Mouse (Mus musculus) E14TG2a.4 (cell line): ENCODE measurements at regions not wholly inside any gene's neighbourhood (a gene's known extent, or its start where the extent isn't known, plus 50 kb on each side); places are given as distances from the start of the nearest gene placed in this dataset.

ENCODE experiments used
- H3K27me3 ChIP-seq: 2 replicates; pipeline ENCODE4 v1.6.1; 2014; ENCODE audit warnings: low read length, control low read depth; ENCODE audit not compliant: insufficient read depth
- H3K36me3 ChIP-seq: 2 replicates; pipeline ENCODE4 v1.6.1; 2014; ENCODE audit warnings: low read length, control low read depth; ENCODE audit not compliant: insufficient read depth
- H3K4me1 ChIP-seq: replicated peaks from 2 replicates; pipeline ENCODE4 v1.6.1; 2014; ENCODE audit warnings: low read depth, low read length, control low read depth
- H3K4me3 ChIP-seq: replicated peaks from 2 replicates; pipeline ENCODE4 v1.5.1; 2014; ENCODE audit warnings: mild to moderate bottlenecking, low read length
- H3K9me3 ChIP-seq: 2 replicates; pipeline ENCODE4 v1.6.1; 2014; ENCODE audit warnings: low read length, control low read depth
- CTCF ChIP-seq: conservative IDR thresholded peaks from 2 replicates; pipeline ENCODE4 v1.5.1; 2014; ENCODE audit warnings: low read length
- NANOG ChIP-seq: IDR thresholded peaks from 2 replicates; pipeline ENCODE4 v1.6.1; 2014; ENCODE audit warnings: borderline replicate concordance, low read length, mixed read lengths
- POU5F1 ChIP-seq: IDR thresholded peaks from 2 replicates; pipeline ENCODE4 v1.6.1; 2014; ENCODE audit warnings: low read length, borderline replicate concordance

DNA sequence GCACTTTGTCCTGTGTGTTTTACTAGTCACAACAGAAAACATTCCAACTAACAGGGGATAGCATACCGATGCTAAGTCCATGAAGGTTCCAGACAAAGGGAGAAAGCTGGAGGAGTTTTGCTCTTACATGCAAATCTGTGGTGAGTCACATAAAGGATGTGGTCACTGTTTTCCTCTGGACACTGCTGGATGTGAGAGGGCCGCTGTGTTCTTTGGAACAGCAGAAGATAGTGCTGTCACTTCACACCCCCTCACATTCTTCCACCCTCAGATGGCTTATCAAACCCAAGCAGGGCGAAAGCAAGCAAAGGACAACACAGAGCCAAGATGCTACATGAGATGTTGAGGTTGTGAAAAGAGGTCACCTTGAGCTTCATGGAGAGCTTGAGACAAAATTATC lies 139.8 kb upstream of the Rnd3 start:
- no peaks in the 10 kb centered on the region for H3K9me3 ChIP-seq
- no peaks in the 10 kb centered on the region for H3K4me1 ChIP-seq
- TF ChIP-seq NANOG (no peak), CTCF (no peak), POU5F1 (no peak)
- H3K27me3 ChIP-seq, result no peaks in the 10 kb centered on the region
- H3K4me3 ChIP-seq, result no peak overlapping the region
- H3K36me3 ChIP-seq, result no peaks in the 10 kb centered on the region

DNA sequence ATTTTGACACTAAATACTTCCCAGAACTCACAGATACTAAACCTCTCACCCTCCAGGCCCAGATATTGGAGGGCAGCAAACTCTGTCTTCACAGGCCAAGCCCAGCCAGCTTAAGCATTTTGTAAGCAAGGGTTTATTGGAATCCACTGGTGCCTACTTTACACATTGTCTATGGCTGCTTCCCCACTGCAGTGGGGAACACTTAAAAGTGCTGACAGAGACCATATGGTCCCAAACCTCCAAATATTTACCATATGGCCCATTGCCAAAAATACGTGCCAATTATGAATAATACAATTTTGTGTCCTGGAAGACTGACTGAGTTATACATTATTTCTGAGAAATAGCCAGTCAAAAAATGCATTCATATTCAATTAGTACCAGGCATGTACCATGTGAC lies 136.7 kb upstream of the Rnd3 start:
- H3K36me3 ChIP-seq, result no peaks in the 10 kb centered on the region
- no peaks in the 10 kb centered on the region for H3K9me3 ChIP-seq
- TF ChIP-seq NANOG, result no peak
- no peak for TF ChIP-seq CTCF

DNA sequence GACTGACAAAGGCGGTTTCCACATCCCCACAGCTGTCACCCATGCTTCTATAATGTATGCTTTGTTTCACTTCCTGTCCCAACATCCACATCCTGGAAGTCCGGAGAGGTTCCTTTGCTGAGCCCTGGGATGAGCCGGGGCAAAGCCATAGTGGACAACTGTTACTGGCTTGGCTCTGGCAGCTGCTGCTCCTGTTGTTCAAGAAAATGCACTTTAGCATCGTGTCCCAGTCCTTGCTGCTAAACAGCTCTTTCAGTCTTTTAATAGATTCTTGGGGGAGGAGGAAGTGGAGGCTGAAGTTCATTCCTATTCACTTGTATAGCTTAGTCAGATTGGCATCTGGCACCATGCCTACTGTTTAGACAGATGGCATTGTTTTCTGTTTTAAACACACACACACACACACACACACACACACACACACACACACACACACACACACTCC lies 135.9 kb upstream of the Rnd3 start:
- Histone ChIP-seq H3K27me3 (no peaks in the 10 kb centered on the region), H3K9me3 (no peaks in the 10 kb centered on the region), H3K4me1 (no peaks in the 10 kb centered on the region), H3K4me3 (no peak overlapping the region), H3K36me3 (no peaks in the 10 kb centered on the region)
- TF ChIP-seq NANOG, result no peak
- no peak for TF ChIP-seq CTCF
- no peak for TF ChIP-seq POU5F1

More for the DNA sequence above, 136.7 kb upstream of the Rnd3 start:
- no peaks in the 10 kb centered on the region for H3K27me3 ChIP-seq
- H3K4me1 ChIP-seq, result no peaks in the 10 kb centered on the region
- H3K4me3 ChIP-seq, result no peak overlapping the region

DNA sequence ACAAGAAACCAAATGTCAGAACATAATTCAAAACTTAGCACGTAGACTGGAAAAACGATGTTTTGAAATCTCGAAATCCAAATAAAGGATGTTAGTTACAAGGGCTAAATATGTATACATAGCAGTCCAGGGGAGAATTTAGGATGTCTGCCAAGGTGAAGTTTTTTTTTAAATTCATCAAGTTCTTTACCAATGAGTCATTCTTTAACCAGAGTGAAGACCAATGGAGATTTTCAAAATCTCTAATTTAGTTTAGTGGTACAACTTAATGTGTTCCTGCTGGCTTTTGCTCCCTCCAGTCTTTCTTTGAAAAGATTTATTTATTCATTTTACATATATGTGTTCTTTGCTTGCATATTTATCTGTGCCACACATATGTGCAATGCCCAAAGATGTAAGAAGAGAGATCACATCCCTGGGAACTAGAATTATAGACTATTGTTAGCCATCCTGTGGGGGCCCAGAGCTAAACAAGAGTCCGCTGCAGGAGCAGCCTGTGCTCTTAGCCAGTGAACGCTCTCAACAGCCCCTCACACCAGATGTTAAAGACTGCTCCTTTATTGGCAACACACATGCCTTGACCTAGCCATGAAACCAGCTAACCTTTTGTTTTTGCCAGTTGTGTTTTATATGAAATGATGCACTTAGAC lies 130.6 kb upstream of the Rnd3 start:
- Histone ChIP-seq H3K27me3 (no peaks in the 10 kb centered on the region), H3K9me3 (no peaks in the 10 kb centered on the region), H3K4me3 (no peak overlapping the region), H3K4me1 (no peaks in the 10 kb centered on the region), H3K36me3 (no peaks in the 10 kb centered on the region)
- TF ChIP-seq NANOG (no peak), CTCF (no peak)

DNA sequence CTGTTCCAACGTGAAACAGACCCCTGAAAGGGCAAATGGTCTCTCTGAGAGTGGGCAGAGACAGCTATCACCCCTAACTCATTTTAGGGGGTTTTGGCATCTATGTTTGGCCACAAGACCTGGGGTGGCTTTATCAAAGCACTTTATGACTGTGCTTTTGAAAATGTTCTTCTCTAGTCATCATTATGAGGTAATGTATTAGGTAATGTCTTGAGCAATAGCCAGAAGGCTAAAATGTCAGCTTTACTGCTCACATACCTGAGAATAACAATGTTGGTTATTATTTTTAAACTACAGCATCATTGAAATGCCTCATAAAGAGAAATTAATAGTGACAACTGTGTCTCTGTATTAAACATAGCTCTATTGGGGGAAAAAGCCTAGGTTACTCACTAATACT lies 129.9 kb upstream of the Rnd3 start:
- Histone ChIP-seq H3K9me3 (no peaks in the 10 kb centered on the region), H3K36me3 (no peaks in the 10 kb centered on the region), H3K27me3 (no peaks in the 10 kb centered on the region), H3K4me1 (no peaks in the 10 kb centered on the region), H3K4me3 (no peak overlapping the region)
- no peak for TF ChIP-seq NANOG
- TF ChIP-seq POU5F1, result no peak
- TF ChIP-seq CTCF, result no peak

DNA sequence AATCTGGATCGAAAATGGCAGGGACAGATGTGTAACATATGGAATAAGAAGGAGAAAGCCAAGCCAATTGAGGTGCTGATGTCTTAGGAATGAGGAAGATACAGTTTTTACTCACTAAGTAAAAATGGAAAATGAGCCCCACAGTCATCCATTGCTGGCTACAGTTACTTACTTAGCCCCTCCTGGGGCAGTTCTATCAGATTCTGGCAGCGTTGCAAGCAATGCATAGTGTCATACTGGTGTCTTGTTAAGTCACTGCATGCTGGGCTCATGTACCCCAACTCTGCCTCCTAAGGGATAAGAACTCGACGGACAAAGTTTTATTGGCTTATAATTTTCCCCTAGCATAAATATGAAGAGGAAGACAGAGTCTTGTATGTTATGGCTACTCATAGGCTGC lies 129.4 kb upstream of the Rnd3 start:
- Histone ChIP-seq H3K9me3 (no peaks in the 10 kb centered on the region), H3K4me1 (no peaks in the 10 kb centered on the region), H3K36me3 (no peaks in the 10 kb centered on the region), H3K27me3 (no peaks in the 10 kb centered on the region), H3K4me3 (no peak overlapping the region)
- TF ChIP-seq NANOG (no peak), CTCF (no peak), POU5F1 (no peak)

DNA sequence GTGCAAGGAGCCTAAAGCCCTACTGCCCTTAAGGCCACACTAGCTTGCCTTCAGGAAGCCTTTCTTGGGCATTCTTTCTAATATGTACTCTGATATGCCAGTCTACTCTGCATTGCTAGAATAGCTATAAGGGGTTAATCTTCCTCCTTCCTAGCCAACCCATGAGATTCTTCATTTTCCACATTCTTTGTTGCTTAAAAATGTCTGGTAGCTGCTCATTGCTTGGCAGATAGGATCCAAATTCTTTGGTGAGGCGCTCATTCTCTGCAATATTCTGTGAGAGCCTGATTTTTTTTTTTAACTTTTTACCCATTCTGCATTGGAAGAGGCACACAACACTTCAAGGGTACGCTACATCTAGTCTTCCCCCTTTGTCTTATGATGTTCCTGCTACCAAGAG lies 127.7 kb upstream of the Rnd3 start:
- H3K36me3 ChIP-seq, result no peaks in the 10 kb centered on the region
- H3K27me3 ChIP-seq, result no peaks in the 10 kb centered on the region
- H3K9me3 ChIP-seq, result no peaks in the 10 kb centered on the region
- H3K4me1 ChIP-seq, result no peaks in the 10 kb centered on the region
- TF ChIP-seq NANOG, result no peak
- no peak for TF ChIP-seq POU5F1
- no peak for TF ChIP-seq CTCF
- no peak overlapping the region for H3K4me3 ChIP-seq

DNA sequence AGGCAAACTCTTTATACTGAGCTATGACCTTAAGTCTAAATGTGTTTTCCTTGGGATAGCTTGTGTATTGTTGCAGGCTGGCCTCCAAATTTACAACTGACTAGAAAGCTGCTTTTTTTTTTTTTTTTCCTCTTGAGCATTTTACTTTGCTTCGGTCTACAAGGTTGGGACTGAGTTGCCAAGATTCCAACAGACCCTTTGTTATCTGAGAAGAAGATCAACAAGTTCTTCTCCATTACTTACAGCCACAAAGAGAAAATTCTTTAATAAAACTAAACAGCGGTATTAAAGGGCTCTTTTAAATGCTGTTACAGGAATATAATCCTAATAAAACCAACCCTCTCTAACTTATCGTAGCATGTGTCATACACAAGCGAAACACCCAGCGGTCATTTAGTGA lies 124.4 kb upstream of the Rnd3 start:
- TF ChIP-seq POU5F1 (no peak), NANOG (no peak), CTCF (no peak)

DNA sequence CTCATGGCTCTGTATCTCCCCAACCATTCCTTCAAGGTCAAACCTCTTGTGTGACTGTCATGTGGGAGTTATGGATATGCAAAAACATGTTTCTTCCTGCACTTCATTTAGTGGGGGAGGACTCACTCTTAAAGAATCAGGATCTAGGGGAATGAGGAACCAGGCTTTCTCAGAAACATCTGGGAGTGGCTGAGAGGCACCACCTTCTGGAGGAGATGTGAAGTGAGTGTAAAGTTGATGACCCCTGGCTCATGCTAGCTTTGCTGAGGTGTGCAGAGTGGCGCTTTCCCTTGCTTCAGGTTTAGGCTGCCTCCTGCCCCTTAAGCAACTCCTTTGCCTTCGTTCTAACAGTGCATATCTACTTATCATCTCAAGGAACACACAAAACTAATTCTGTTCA lies 119.6 kb upstream of the Rnd3 start:
- Histone ChIP-seq H3K9me3 (no peaks in the 10 kb centered on the region), H3K4me3 (no peak overlapping the region), H3K36me3 (no peaks in the 10 kb centered on the region), H3K27me3 (no peaks in the 10 kb centered on the region), H3K4me1 (no peaks in the 10 kb centered on the region)
- TF ChIP-seq CTCF (no peak), POU5F1 (no peak), NANOG (no peak)

More for the DNA sequence above, 124.4 kb upstream of the Rnd3 start:
- Histone ChIP-seq H3K4me3 (no peak overlapping the region), H3K27me3 (no peaks in the 10 kb centered on the region), H3K4me1 (no peaks in the 10 kb centered on the region), H3K36me3 (no peaks in the 10 kb centered on the region), H3K9me3 (no peaks in the 10 kb centered on the region)
